26 mouse cellular contexts compared by ENCODE assay signal in the genomic region with DNA sequence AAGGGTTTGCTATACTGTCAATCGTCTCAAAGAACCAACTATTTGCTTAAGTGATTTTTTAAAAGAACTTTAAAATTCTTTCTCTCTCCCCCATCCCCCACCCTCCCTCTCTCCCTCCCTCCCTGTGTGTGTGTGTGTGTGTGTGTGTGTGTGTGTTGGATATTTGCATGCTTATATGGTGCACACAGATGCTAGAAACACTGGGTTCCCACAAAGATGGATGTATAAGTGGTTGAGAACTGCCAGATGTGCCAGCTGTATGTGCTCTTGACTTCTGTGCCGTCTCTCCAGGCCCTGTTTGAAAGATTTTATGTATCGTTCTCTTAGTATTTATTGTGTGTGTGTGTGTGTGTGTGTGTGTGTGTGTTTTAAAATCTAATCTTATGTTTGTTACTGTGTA. TPM values are rescaled to one million over a fixed set of nuclear protein-coding genes. Genes with fewer than 3 reads are reported as not detected.
DNase-seq lines count a peak whose midpoint lies in the region; ATAC-seq lines count a peak whose summit lies in the region.
"Had no signal": no experiment of that assay in that cellular context is flagged by ENCODE, and none has a peak within 500 bp of the region (broad histone marks: within the 10 kb centered on the region; RNA-seq: fewer than 3 reads in every experiment).

No protein-coding gene starts in this region.

- no peaks in the 10 kb centered on the region for H3K9me3 ChIP-seq in hindbrain, embryonic 12.5 days (replicated peaks)
- H3K9me3 ChIP-seq in hindbrain, embryonic 11.5 days (ENCODE audit: control insufficient read depth, low read length): no peaks in the 10 kb centered on the region
- H3K9me3 ChIP-seq in forebrain, embryonic 14.5 days (replicated peaks; ENCODE audit: control insufficient read depth, low read length): no peaks in the 10 kb centered on the region
- H3K9me3 ChIP-seq in hindbrain, embryonic 14.5 days (ENCODE audit: control insufficient read depth, low read length): no peaks in the 10 kb centered on the region
- no peaks in the 10 kb centered on the region for H3K9me3 ChIP-seq in midbrain, embryonic 14.5 days (ENCODE audit: control insufficient read depth, low read length)
- 0 out of 2 replicates have a peak, but pooled peaks cover 4% of the 10 kb centered on the region for H3K9me3 ChIP-seq in heart, embryonic 10.5 days
- H3K9me3 ChIP-seq: embryonic facial prominence, embryonic 12.5 days; kidney, embryonic 15.5 days; liver, embryonic 13.5 days; neural tube, embryonic 12.5 days had no signal

- intact Hi-C loops in heart, postnatal 25 days (cut with DNase I): no loop called here

- no peak for ATAC-seq in hindbrain, embryonic 12.5 days (ENCODE audit: low FRiP score)
- no peak for ATAC-seq in hindbrain, embryonic 11.5 days (ENCODE audit: low FRiP score)
- peak; percentile 55; the same call in 1 of the 2 replicates for ATAC-seq in forebrain, embryonic 14.5 days
- ATAC-seq in hindbrain, embryonic 14.5 days (ENCODE audit: low FRiP score): no peak
- peak; percentile 8; the same call in 1 of the 2 replicates for ATAC-seq in midbrain, embryonic 14.5 days (ENCODE audit: low FRiP score, low TSS enrichment)
- ATAC-seq: CD4-positive, CD25-positive, alpha-beta regulatory T cell, adult 4 months had no signal

- H3K36me3 ChIP-seq in hindbrain, embryonic 12.5 days: no peaks in the 10 kb centered on the region
- H3K36me3 ChIP-seq in hindbrain, embryonic 11.5 days (ENCODE audit: control insufficient read depth, insufficient read depth, low read length): no peaks in the 10 kb centered on the region
- H3K36me3 ChIP-seq in forebrain, embryonic 14.5 days (ENCODE audit: control insufficient read depth, insufficient read depth, low read length): no peaks in the 10 kb centered on the region
- no peaks in the 10 kb centered on the region for H3K36me3 ChIP-seq in hindbrain, embryonic 14.5 days (replicated peaks; ENCODE audit: control insufficient read depth, insufficient read depth)
- H3K36me3 ChIP-seq in midbrain, embryonic 14.5 days (ENCODE audit: control insufficient read depth, insufficient read depth, low read length): no peaks in the 10 kb centered on the region
- no peaks in the 10 kb centered on the region for H3K36me3 ChIP-seq in heart, embryonic 10.5 days
- H3K36me3 ChIP-seq: embryonic facial prominence, embryonic 12.5 days; kidney, embryonic 15.5 days; liver, embryonic 13.5 days; neural tube, embryonic 12.5 days had no signal

- H3K27ac ChIP-seq in hindbrain, embryonic 12.5 days: 0 out of 2 replicates have a peak overlapping the region, but pooled peaks have one; percentile 9
- no peak overlapping the region for H3K27ac ChIP-seq in hindbrain, embryonic 11.5 days (ENCODE audit: low read depth, low read length)
- no peak overlapping the region; the same call in 1 of the 2 replicates for H3K27ac ChIP-seq in forebrain, embryonic 14.5 days (ENCODE audit: low read depth, low read length)
- H3K27ac ChIP-seq in hindbrain, embryonic 14.5 days: peak overlapping the region; percentile 54
- peak overlapping the region; percentile 77 for H3K27ac ChIP-seq in midbrain, embryonic 14.5 days (replicated peaks; ENCODE audit: low read depth, low read length)
- H3K27ac ChIP-seq in heart, embryonic 10.5 days: no peak overlapping the region
- H3K27ac ChIP-seq: embryonic facial prominence, embryonic 12.5 days; gastrocnemius, adult 2 months; kidney, embryonic 15.5 days; liver, embryonic 13.5 days; neural tube, embryonic 12.5 days had no signal

- no peak for DNase-seq in hindbrain, embryonic 11.5 days (ENCODE audit: low spot score)
- DNase-seq in forebrain, embryonic 14.5 days (ENCODE audit: low spot score): no peak
- DNase-seq in hindbrain, embryonic 14.5 days (ENCODE audit: low spot score): no peak
- no peak for DNase-seq in midbrain, embryonic 14.5 days
- no peak for DNase-seq in heart, adult 9 months (ENCODE audit: low spot score in 2 of 2)
- DNase-seq in heart, postnatal 25 days (ENCODE audit: low spot score): no peak
- DNase-seq in heart, embryonic 10.5 days (ENCODE audit: low spot score): no peak
- DNase-seq: adrenal gland, postnatal 36 days; cerebellum, adult 11 months; gastrocnemius, adult 2 months; kidney, adult 11 months; kidney, postnatal 36 days; liver, embryonic 13.5 days; lung, adult 2 months; lung, postnatal 14 days had no signal

- no peak overlapping the region for H3K4me3 ChIP-seq in hindbrain, embryonic 12.5 days
- H3K4me3 ChIP-seq in hindbrain, embryonic 11.5 days (ENCODE audit: low read depth, low read length): no peak overlapping the region
- no peak overlapping the region for H3K4me3 ChIP-seq in forebrain, embryonic 14.5 days (ENCODE audit: low read depth, low read length)
- no peak overlapping the region for H3K4me3 ChIP-seq in hindbrain, embryonic 14.5 days (replicated peaks; ENCODE audit: low read length)
- H3K4me3 ChIP-seq in midbrain, embryonic 14.5 days (replicated peaks; ENCODE audit: low read depth, low read length): no peak overlapping the region
- H3K4me3 ChIP-seq in heart, embryonic 10.5 days: no peak overlapping the region
- H3K4me3 ChIP-seq: embryonic facial prominence, embryonic 12.5 days; gastrocnemius, adult 2 months; kidney, embryonic 15.5 days; liver, embryonic 13.5 days; neural tube, embryonic 12.5 days had no signal

- no peak overlapping the region for H3K9ac ChIP-seq in hindbrain, embryonic 12.5 days
- no peak overlapping the region for H3K9ac ChIP-seq in hindbrain, embryonic 11.5 days (ENCODE audit: low read depth, low read length)
- no peak overlapping the region for H3K9ac ChIP-seq in forebrain, embryonic 14.5 days (ENCODE audit: low read length)
- H3K9ac ChIP-seq in hindbrain, embryonic 14.5 days: no peak overlapping the region
- H3K9ac ChIP-seq in midbrain, embryonic 14.5 days (replicated peaks; ENCODE audit: low read length): no peak overlapping the region
- H3K9ac ChIP-seq: embryonic facial prominence, embryonic 12.5 days; kidney, embryonic 15.5 days; liver, embryonic 13.5 days; neural tube, embryonic 12.5 days had no signal

- 80% methylated on average over 3 of the region's 3 CpGs for WGBS in hindbrain, embryonic 12.5 days
- 83% methylated on average over 3 of the region's 3 CpGs for WGBS in hindbrain, embryonic 11.5 days
- 75% methylated on average over 3 of the region's 3 CpGs for WGBS in forebrain, embryonic 14.5 days
- 78% methylated on average over 3 of the region's 3 CpGs for WGBS in hindbrain, embryonic 14.5 days
- 71% methylated on average over 3 of the region's 3 CpGs for WGBS in midbrain, embryonic 14.5 days
- 71% methylated on average over 3 of the region's 3 CpGs for WGBS in heart, embryonic 10.5 days

- no peaks in the 10 kb centered on the region for H3K27me3 ChIP-seq in hindbrain, embryonic 12.5 days
- no peaks in the 10 kb centered on the region for H3K27me3 ChIP-seq in hindbrain, embryonic 11.5 days (ENCODE audit: control insufficient read depth, insufficient read depth, low read length)
- no peaks in the 10 kb centered on the region for H3K27me3 ChIP-seq in forebrain, embryonic 14.5 days (replicated peaks; ENCODE audit: control insufficient read depth, insufficient read depth, low read length)
- H3K27me3 ChIP-seq in hindbrain, embryonic 14.5 days (ENCODE audit: control insufficient read depth, insufficient read depth, low read length): no peaks in the 10 kb centered on the region
- no peaks in the 10 kb centered on the region for H3K27me3 ChIP-seq in midbrain, embryonic 14.5 days (ENCODE audit: control insufficient read depth, insufficient read depth, low read length)
- peaks cover 3% of the 10 kb centered on the region; the same call in 1 of the 2 replicates for H3K27me3 ChIP-seq in heart, embryonic 10.5 days (ENCODE audit: insufficient read depth, poor library complexity, severe bottlenecking)
- H3K27me3 ChIP-seq: embryonic facial prominence, embryonic 12.5 days; kidney, embryonic 15.5 days; liver, embryonic 13.5 days; neural tube, embryonic 12.5 days had no signal

- H3K4me2 ChIP-seq in hindbrain, embryonic 12.5 days (replicated peaks): no peak overlapping the region
- no peak overlapping the region for H3K4me2 ChIP-seq in hindbrain, embryonic 11.5 days (replicated peaks; ENCODE audit: low read depth, low read length)
- H3K4me2 ChIP-seq in forebrain, embryonic 14.5 days (ENCODE audit: low read length): no peak overlapping the region
- no peak overlapping the region for H3K4me2 ChIP-seq in hindbrain, embryonic 14.5 days (replicated peaks)
- no peak overlapping the region for H3K4me2 ChIP-seq in midbrain, embryonic 14.5 days (ENCODE audit: low read length)
- H3K4me2 ChIP-seq: embryonic facial prominence, embryonic 12.5 days; kidney, embryonic 15.5 days; liver, embryonic 13.5 days; neural tube, embryonic 12.5 days had no signal

- peaks cover 11% of the 10 kb centered on the region for H3K4me1 ChIP-seq in hindbrain, embryonic 12.5 days
- no peaks in the 10 kb centered on the region for H3K4me1 ChIP-seq in hindbrain, embryonic 11.5 days (replicated peaks; ENCODE audit: control insufficient read depth, insufficient read depth, low read length)
- no peaks in the 10 kb centered on the region for H3K4me1 ChIP-seq in forebrain, embryonic 14.5 days (ENCODE audit: control insufficient read depth, insufficient read depth, low read length)
- H3K4me1 ChIP-seq in hindbrain, embryonic 14.5 days (replicated peaks; ENCODE audit: control insufficient read depth, insufficient read depth, low read length): peaks cover 18% of the 10 kb centered on the region
- H3K4me1 ChIP-seq in midbrain, embryonic 14.5 days (ENCODE audit: control insufficient read depth, insufficient read depth, low read length): peaks cover 23% of the 10 kb centered on the region
- H3K4me1 ChIP-seq in heart, embryonic 10.5 days: no peaks in the 10 kb centered on the region
- H3K4me1 ChIP-seq: embryonic facial prominence, embryonic 12.5 days; kidney, embryonic 15.5 days; liver, embryonic 13.5 days had no signal

RNA-seq across cellular contexts. Expression of a gene that starts 17.3 kb away (rescaled TPM):
- polyA plus RNA-seq in hindbrain, embryonic 12.5 days (2016; fragmentation: Nextera tagmentation; extraction: Ambion mirVana): 0.17 TPM in 1 of 2 replicates, not detected in the other
- not detected in 2 replicates for polyA plus RNA-seq in hindbrain, embryonic 11.5 days (2014; fragmentation: Nextera tagmentation; extraction: Ambion mirVana)
- polyA plus RNA-seq in forebrain, embryonic 14.5 days (2014; fragmentation: Nextera tagmentation; extraction: Ambion mirVana): 0.41 and 0.56 TPM in 2 replicates
- 1.4 and 1.8 TPM in 2 replicates for polyA plus RNA-seq in hindbrain, embryonic 14.5 days (2014; fragmentation: Nextera tagmentation; extraction: Ambion mirVana)
- 0.78 and 0.97 TPM in 2 replicates for polyA plus RNA-seq in midbrain, embryonic 14.5 days (2014; fragmentation: Nextera tagmentation; extraction: Ambion mirVana)
- not detected for total RNA-seq in heart, postnatal 25 days (2021)
- not detected in 2 replicates for polyA plus RNA-seq in heart, embryonic 10.5 days (2016; fragmentation: Nextera tagmentation; extraction: Ambion mirVana)
- total RNA-seq: adrenal gland, postnatal 36 days; gastrocnemius, adult 2 months; heart, adult 8-10 months; left cerebral cortex, adult 18-20 months; left cerebral cortex, postnatal 36 days; megakaryocyte progenitor cell, adult 5-6 weeks had no signal
- polyA plus RNA-seq: CD4-positive, CD25-positive, alpha-beta regulatory T cell, adult 4 months; heart, postnatal 0 days; liver, embryonic 13.5 days; lung, adult 2 months; small intestine, adult 2 months had no signal

Comparison
In these comparisons a context has a peak if more than half of its experiments do, and no peak if none do; other contexts are left out.
1. H3K27ac ChIP-seq: peak in hindbrain, embryonic 12.5 days (single experiment), hindbrain, embryonic 14.5 days (single experiment) and midbrain, embryonic 14.5 days (single experiment); none in hindbrain, embryonic 11.5 days (single experiment), forebrain, embryonic 14.5 days (single experiment) and heart, embryonic 10.5 days (single experiment).
2. ATAC-seq: peak in forebrain, embryonic 14.5 days (single experiment) and midbrain, embryonic 14.5 days (single experiment); none in hindbrain, embryonic 12.5 days (single experiment), hindbrain, embryonic 11.5 days (single experiment) and hindbrain, embryonic 14.5 days (single experiment).